8 mouse cellular contexts compared by ENCODE assay signal in genomic region chr9:35422405-35422941, GRCm38 (mm10). TPM values are rescaled to one million over a fixed set of nuclear protein-coding genes. Genes with fewer than 3 reads are reported as not detected.
A peak's percentile ranks its signal among the peaks of the same experiment; 100 is the strongest.
DNase-seq lines count a peak whose midpoint lies in the region; ATAC-seq and TF ChIP-seq lines count a peak whose summit lies in the region.

No protein-coding gene starts in this region.

- no peak for TF ChIP-seq POLR2A in lung, adult 2 months (IDR thresholded peaks at IDR 0.05; ENCODE audit: borderline replicate concordance, extremely low read depth, low read depth, low read length)

- peak overlapping the region; percentile 77 for H3K4me3 ChIP-seq in lung, embryonic 15.5 days
- no peak overlapping the region for H3K4me3 ChIP-seq in lung, adult 2 months (replicated peaks; ENCODE audit: extremely low read depth, low read depth, low read length)
- H3K4me3 ChIP-seq in forebrain, embryonic 14.5 days (ENCODE audit: low read depth, low read length): peak overlapping the region; percentile 98
- peak overlapping the region; percentile 83 for H3K4me3 ChIP-seq in limb, embryonic 15.5 days
- peak overlapping the region; percentile 98 for H3K4me3 ChIP-seq in stomach, embryonic 15.5 days (replicated peaks)

- DNase-seq in lung, adult 2 months: no peak
- DNase-seq in forebrain, embryonic 14.5 days (ENCODE audit: low spot score): peak; percentile 52
- DNase-seq in thymus, postnatal 4 days: no peak
- no peak for DNase-seq in cerebellum, adult 11-12 months
- DNase-seq in adrenal gland, postnatal 36 days: no peak

- H3K9me3 ChIP-seq in lung, embryonic 15.5 days: no peaks in the 10 kb centered on the region
- no peaks in the 10 kb centered on the region for H3K9me3 ChIP-seq in forebrain, embryonic 14.5 days (replicated peaks; ENCODE audit: control insufficient read depth, low read length)
- H3K9me3 ChIP-seq in limb, embryonic 15.5 days: no peaks in the 10 kb centered on the region
- no peaks in the 10 kb centered on the region for H3K9me3 ChIP-seq in stomach, embryonic 15.5 days

- WGBS in lung, embryonic 15.5 days: 5% methylated on average over 4 of the region's 4 CpGs
- WGBS in lung, adult 2 months: 11% methylated on average over 4 of the region's 4 CpGs
- WGBS in forebrain, embryonic 14.5 days: under 1% methylated on average over 4 of the region's 4 CpGs
- 3% methylated on average over 4 of the region's 4 CpGs for WGBS in limb, embryonic 15.5 days
- WGBS in stomach, embryonic 15.5 days: 6% methylated on average over 4 of the region's 4 CpGs

- no peak for ATAC-seq in lung, embryonic 15.5 days (ENCODE audit: borderline replicate concordance, extremely low read depth, low FRiP score, low TSS enrichment)
- no peak for ATAC-seq in forebrain, embryonic 14.5 days
- no peak for ATAC-seq in limb, embryonic 15.5 days (ENCODE audit: insufficient number of reproducible peaks, low FRiP score, low TSS enrichment, low read depth)
- no peak for ATAC-seq in stomach, embryonic 15.5 days (ENCODE audit: insufficient read depth, low FRiP score, low read depth)

- H3K4me1 ChIP-seq in lung, embryonic 15.5 days: peaks cover 19% of the 10 kb centered on the region
- no peaks in the 10 kb centered on the region for H3K4me1 ChIP-seq in lung, adult 2 months (ENCODE audit: control insufficient read depth, insufficient read depth, low read length)
- peaks cover 8% of the 10 kb centered on the region; the same call in 1 of the 2 replicates for H3K4me1 ChIP-seq in forebrain, embryonic 14.5 days (ENCODE audit: control insufficient read depth, insufficient read depth, low read length)
- H3K4me1 ChIP-seq in limb, embryonic 15.5 days: peaks cover 9% of the 10 kb centered on the region
- peaks cover 14% of the 10 kb centered on the region for H3K4me1 ChIP-seq in stomach, embryonic 15.5 days

- H3K4me2 ChIP-seq in lung, embryonic 15.5 days: peak overlapping the region; percentile 78
- H3K4me2 ChIP-seq in forebrain, embryonic 14.5 days (ENCODE audit: low read length): peak overlapping the region; percentile 68
- H3K4me2 ChIP-seq in limb, embryonic 15.5 days: peak overlapping the region; percentile 56
- H3K4me2 ChIP-seq in stomach, embryonic 15.5 days: peak overlapping the region; percentile 82

- H3K27me3 ChIP-seq in lung, embryonic 15.5 days: peaks cover 35% of the 10 kb centered on the region
- H3K27me3 ChIP-seq in forebrain, embryonic 14.5 days (replicated peaks; ENCODE audit: control insufficient read depth, insufficient read depth, low read length): no peaks in the 10 kb centered on the region
- no peaks in the 10 kb centered on the region for H3K27me3 ChIP-seq in limb, embryonic 15.5 days
- H3K27me3 ChIP-seq in stomach, embryonic 15.5 days (replicated peaks): no peaks in the 10 kb centered on the region

- peak overlapping the region; percentile 75; the same call in 1 of the 2 replicates for H3K9ac ChIP-seq in lung, embryonic 15.5 days
- peak overlapping the region; percentile 100 for H3K9ac ChIP-seq in forebrain, embryonic 14.5 days (ENCODE audit: low read length)
- H3K9ac ChIP-seq in limb, embryonic 15.5 days: peak overlapping the region; percentile 97
- H3K9ac ChIP-seq in stomach, embryonic 15.5 days: no peak overlapping the region

- no peaks in the 10 kb centered on the region for H3K36me3 ChIP-seq in lung, embryonic 15.5 days
- H3K36me3 ChIP-seq in forebrain, embryonic 14.5 days (ENCODE audit: control insufficient read depth, insufficient read depth, low read length): no peaks in the 10 kb centered on the region
- H3K36me3 ChIP-seq in limb, embryonic 15.5 days: no peaks in the 10 kb centered on the region
- no peaks in the 10 kb centered on the region for H3K36me3 ChIP-seq in stomach, embryonic 15.5 days

- 0 out of 2 replicates have a peak overlapping the region, but pooled peaks have one; percentile 88 for H3K27ac ChIP-seq in lung, embryonic 15.5 days
- peak overlapping the region; percentile 96 for H3K27ac ChIP-seq in forebrain, embryonic 14.5 days (ENCODE audit: low read depth, low read length)
- peak overlapping the region; percentile 98 for H3K27ac ChIP-seq in limb, embryonic 15.5 days
- peak overlapping the region; percentile 93 for H3K27ac ChIP-seq in stomach, embryonic 15.5 days

- no peak for TF ChIP-seq CTCF in lung, adult 2 months (IDR thresholded peaks at IDR 0.05; ENCODE audit: insufficient read depth, low read length)

RNA-seq across cellular contexts. Expression of gene Cdon, which starts 1.5 kb away (rescaled TPM):
- polyA plus RNA-seq in lung, embryonic 15.5 days (2015; fragmentation: Nextera tagmentation; extraction: Ambion mirVana): 3.9 and 4.7 TPM in 2 replicates
- polyA plus RNA-seq in lung, adult 2 months (2012; rRNA removed): 5.4 and 7.1 TPM in 2 replicates
- 10.5 and 11.0 TPM in 2 replicates for polyA plus RNA-seq in forebrain, embryonic 14.5 days (2014; fragmentation: Nextera tagmentation; extraction: Ambion mirVana)
- polyA plus RNA-seq in limb, embryonic 15.5 days (2015; fragmentation: Nextera tagmentation; extraction: Ambion mirVana): 28.6 and 35.9 TPM in 2 replicates
- polyA plus RNA-seq in stomach, embryonic 15.5 days (2015; fragmentation: Nextera tagmentation; extraction: Ambion mirVana): 10.2 and 10.4 TPM in 2 replicates
- 10 to 100 TPM; 14.2 to 17.9 TPM for total RNA-seq in adrenal gland, postnatal 36 days (2021)
